Mouse (Mus musculus): ENCODE data around the gene LTO1. TPM values are rescaled to one million over a fixed set of nuclear protein-coding genes. Genes with fewer than 3 reads are reported as not detected.

Gene LTO1
- total RNA-seq, 2 experiments from 2014 or later = 25.0 to 28.4 TPM

DNA sequence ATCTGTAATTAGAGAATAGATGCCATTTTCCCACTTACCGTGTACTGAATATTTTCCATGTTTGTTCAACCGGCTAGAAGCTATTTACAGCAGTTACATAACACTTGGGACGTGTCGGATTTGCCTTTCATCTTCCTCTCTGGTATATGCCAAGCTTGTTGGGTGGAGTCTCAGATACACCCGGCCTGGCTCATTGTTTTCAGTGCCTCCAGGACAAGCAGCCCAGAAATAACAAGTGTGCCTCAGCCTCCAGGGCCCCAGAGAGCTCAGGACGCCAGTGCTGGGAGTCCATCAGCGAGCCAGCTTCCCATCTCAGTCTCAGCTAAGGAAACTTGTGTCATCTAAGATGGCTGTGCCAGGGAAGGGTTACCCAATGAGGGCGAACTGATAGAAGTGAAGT lies 58.6 kb downstream of the LTO1 start:
- no peak for DNase-seq (ENCODE audit: extremely low spot score in 1 of 2, low spot score in 2 of 2)
- intact Hi-C loops (cut with DNase I) = no loop called here

DNA sequence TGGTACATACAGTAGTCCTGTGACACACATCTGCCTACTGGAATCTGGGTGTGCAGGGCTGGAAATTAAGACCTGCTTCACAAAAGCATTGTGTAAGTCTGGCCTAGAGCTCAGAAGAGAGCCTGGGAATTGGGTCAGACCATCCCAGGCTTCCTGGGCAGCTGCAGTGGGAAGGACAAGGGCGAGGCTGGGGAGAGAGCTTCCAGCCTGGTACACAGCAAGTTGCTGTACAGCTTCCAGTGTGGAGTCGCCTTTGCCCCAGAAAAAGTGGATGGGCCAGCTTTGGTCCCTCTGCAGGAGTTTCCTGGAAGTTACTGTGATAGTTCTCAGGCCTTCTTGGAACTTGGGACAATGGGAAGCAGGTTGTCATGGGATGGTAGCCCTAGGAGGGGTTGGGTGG lies 62.2 kb downstream of the LTO1 start:
- DNase-seq (ENCODE audit: extremely low spot score in 1 of 2, low spot score in 2 of 2) = peak in 1 of 2 experiments; percentile 66
- intact Hi-C loops (cut with DNase I) = no loop called here

DNA sequence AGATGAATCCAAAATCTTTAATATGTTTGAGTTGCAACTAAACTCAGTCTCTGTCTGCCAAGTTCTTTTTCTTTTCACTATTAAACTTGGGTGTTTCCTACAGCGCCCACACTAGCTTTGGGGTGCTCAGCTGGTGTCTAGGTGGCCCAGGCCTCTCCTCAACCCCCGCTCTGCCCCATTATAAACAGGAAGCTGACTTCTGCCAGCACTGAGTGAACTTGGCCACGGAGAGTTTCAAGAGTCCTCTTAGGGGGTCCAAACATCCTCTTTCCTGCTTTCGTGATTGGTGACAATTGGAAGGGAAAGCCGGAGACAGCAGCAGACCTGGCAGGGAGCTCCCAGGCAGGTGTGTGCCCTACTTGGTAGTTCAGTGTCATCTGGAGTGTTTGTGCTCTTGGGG lies 64.9 kb downstream of the LTO1 start:
- intact Hi-C loops (cut with DNase I) = no loop called here

More for the DNA sequence above, 64.9 kb downstream of the LTO1 start:
- DNase-seq (ENCODE audit: extremely low spot score in 1 of 2, low spot score in 2 of 2) = peak in 1 of 2 experiments; percentile 54

Other genes with a start within 250 kb of the LTO1 start
- gene Ano1, start 163.1 kb upstream of the LTO1 start, total RNA-seq (2021) = 1 to 10 TPM; 3.0 to 4.8 TPM
- under 1 TPM in 1 of 2 experiments, not detected in 1; 0.24 TPM for gene Fgf3, start 77.0 kb upstream of the LTO1 start, total RNA-seq (2021)
- gene Fgf4, start 67.7 kb upstream of the LTO1 start, total RNA-seq (2021) = not detected
- not detected for gene Fgf15, start 18.6 kb upstream of the LTO1 start, total RNA-seq (2021)
- 10 to 100 TPM; 28.1 to 37.0 TPM for gene Ccnd1, start 24.8 kb downstream of the LTO1 start, total RNA-seq (2021)